Mouse (Mus musculus) lung, postnatal 0 days (tissue): ENCODE measurements at regions not wholly inside any gene's neighbourhood (a gene's known extent, or its start where the extent isn't known, plus 50 kb on each side); places are given as distances from the start of the nearest gene placed in this dataset.

Experiments used
- CTCF ChIP-seq: IDR thresholded peaks from 2 replicates; pipeline ENCODE4 v1.5.1; 2016; ENCODE audit warnings: antibody characterized with exemption, mild to moderate bottlenecking
- EP300 ChIP-seq: IDR thresholded peaks from 2 replicates; pipeline ENCODE4 v1.6.1; 2016; ENCODE audit warnings: antibody characterized with exemption, mild to moderate bottlenecking, control low read depth

GRCm38 (mm10) chr17:76032710-76033109 is 481.0 kb upstream of the Fam98a start:
- TF ChIP-seq CTCF (no peak), EP300 (no peak)
